Mouse (Mus musculus) thymus, adult 18-20 months (tissue): ENCODE results near the gene Exo5.

Experiments used
- DNase-seq, 2 experiments: peaks; one replicate each; pipeline ENCODE4 v3.0.0; 2022; ENCODE audit warnings: mixed read lengths in 2 of 2

The Exo5 gene

GRCm38 (mm10) chr4:120924554-120925299, at the start of gene Exo5:
Gene Exo5 (minus strand): TSS chr4:120925017.
- peak; percentile 87 to 90 for DNase-seq

- DNase-seq = no peak
These were observed 47.0 kb upstream of the Exo5 start for GRCm38 (mm10) chr4:120971842-120972241.

- peak in 1 of 2 experiments; percentile 18 for DNase-seq
These were observed 44.7 kb upstream of the Exo5 start for GRCm38 (mm10) chr4:120969382-120970146.

- DNase-seq = no peak
These were observed 43.7 kb upstream of the Exo5 start for GRCm38 (mm10) chr4:120968486-120968885.

GRCm38 (mm10) chr4:120955586-120955985, 30.8 kb upstream of the Exo5 start:
- DNase-seq = no peak

GRCm38 (mm10) chr4:120953667-120954066, 28.9 kb upstream of the Exo5 start:
- DNase-seq = no peak

- no peak for DNase-seq
These were observed 28.2 kb upstream of the Exo5 start for GRCm38 (mm10) chr4:120953038-120953437.

GRCm38 (mm10) chr4:120952163-120952562, 27.3 kb upstream of the Exo5 start:
- no peak for DNase-seq

- peak; percentile 85 to 86 for DNase-seq
These were observed 26.7 kb upstream of the Exo5 start, which contains the start of gene Zfp69 for GRCm38 (mm10) chr4:120951428-120951973. Gene Zfp69 (minus strand): TSS chr4:120951699.

GRCm38 (mm10) chr4:120950763-120951427, 26.1 kb upstream of the Exo5 start:
- no peak for DNase-seq

GRCm38 (mm10) chr4:120948938-120949337, 24.1 kb upstream of the Exo5 start:
- no peak for DNase-seq

GRCm38 (mm10) chr4:120935006-120935405, 10.2 kb upstream of the Exo5 start:
- no peak for DNase-seq

- DNase-seq = no peak
These were observed 5.9 kb upstream of the Exo5 start for GRCm38 (mm10) chr4:120930736-120931135.

GRCm38 (mm10) chr4:120928686-120929085, 3.9 kb upstream of the Exo5 start:
- no peak for DNase-seq

- peak; percentile 17 to 64 for DNase-seq
These were observed 569 bp upstream of the Exo5 start for GRCm38 (mm10) chr4:120925386-120925785.

- no peak for DNase-seq
These were observed 3.4 kb downstream of the Exo5 start for GRCm38 (mm10) chr4:120921461-120921860.

- no peak for DNase-seq
These were observed 10.3 kb downstream of the Exo5 start for GRCm38 (mm10) chr4:120914501-120914900.

GRCm38 (mm10) chr4:120913861-120914260, 11.0 kb downstream of the Exo5 start:
- no peak for DNase-seq

- no peak for DNase-seq
These were observed 11.4 kb downstream of the Exo5 start for GRCm38 (mm10) chr4:120913443-120913842.

GRCm38 (mm10) chr4:120912866-120913265, 12.0 kb downstream of the Exo5 start:
- DNase-seq = no peak

GRCm38 (mm10) chr4:120911086-120911485, 13.7 kb downstream of the Exo5 start:
- no peak for DNase-seq

GRCm38 (mm10) chr4:120909558-120910150, 15.2 kb downstream of the Exo5 start:
- DNase-seq = peak; percentile 14 to 16

GRCm38 (mm10) chr4:120905644-120906043, 19.2 kb downstream of the Exo5 start:
- no peak for DNase-seq
